Mouse (Mus musculus) forebrain, embryonic 16.5 days (tissue): ENCODE results near the gene Nt5c1a. TPM values are rescaled to one million over a fixed set of nuclear protein-coding genes. Genes with fewer than 3 reads are reported as not detected.
"Not testable (repeated sequence)": the region's sequence is repeated elsewhere in the genome, so short reads cannot be mapped to it uniquely, and the experiment has no call there.

Source experiments
- ATAC-seq: fragments of 200-750 bp; cut with Nextera tagmentation; 2 replicates; pipeline ENCODE4 v1.8.0; 2017; ENCODE audit warnings: mild to moderate bottlenecking, moderate library complexity
- H3K27ac ChIP-seq: fragments of 300-500 bp; sonication (generic); 2 replicates; pipeline ENCODE4 v1.5.1; 2014; ENCODE audit warnings: low read length, control low read depth
- H3K27me3 ChIP-seq: fragments of 300-500 bp; sonication (generic); replicated peaks from 2 replicates; pipeline ENCODE4 v1.6.1; 2014; ENCODE audit warnings: low read length; ENCODE audit not compliant: control insufficient read depth, insufficient read depth
- H3K36me3 ChIP-seq: fragments of 300-500 bp; sonication (generic); 2 replicates; pipeline ENCODE4 v1.6.1; 2014; ENCODE audit not compliant: control insufficient read depth, insufficient read depth
- H3K4me1 ChIP-seq: fragments of 300-500 bp; sonication (generic); replicated peaks from 2 replicates; pipeline ENCODE4 v1.6.1; 2014; ENCODE audit warnings: low read length; ENCODE audit not compliant: control insufficient read depth, insufficient read depth
- H3K4me2 ChIP-seq: fragments of 300-500 bp; sonication (generic); 2 replicates; pipeline ENCODE4 v1.6.1; 2014; ENCODE audit warnings: mild to moderate bottlenecking, low read length, control low read depth
- H3K4me3 ChIP-seq: fragments of 300-500 bp; sonication (generic); replicated peaks from 2 replicates; pipeline ENCODE4 v1.5.1; 2014; ENCODE audit warnings: mild to moderate bottlenecking, low read length, control low read depth
- H3K9ac ChIP-seq: fragments of 300-500 bp; sonication (generic); replicated peaks from 2 replicates; pipeline ENCODE4 v1.6.1; 2014; ENCODE audit warnings: low read depth, low read length, control low read depth
- H3K9me3 ChIP-seq: fragments of 300-500 bp; sonication (generic); 2 replicates; pipeline ENCODE4 v1.6.1; 2016; ENCODE audit warnings: low read length; ENCODE audit not compliant: control insufficient read depth
- WGBS: fragments of 180-500 bp; shearing (Covaris S2); extraction: QIAGEN DNeasy Blood & Tissue Kit; methylation state at CpG from one replicate; pipeline ENCODE4 v1.1.7; 2014; 5-methylcytosine and 5-hydroxymethylcytosine counted together
- polyA plus RNA-seq: library from polyadenylated mRNA; unstranded; fragments of >200 nt; fragmentation: Nextera tagmentation; extraction: Ambion mirVana; gene quantifications from 2 replicates; pipeline ENCODE4 v1.2.1, GENCODE M21; 2015

Nt5c1a gene
- not detected in 2 replicates for polyA plus RNA-seq

- 2% methylated on average over 54 of the region's 58 CpGs for WGBS
- H3K4me1 ChIP-seq: peaks cover 12% of the 10 kb centered on the region
- peak within 1 kb of the TSS; percentile 39 for H3K4me3 ChIP-seq
- H3K27ac ChIP-seq: no peak within 1 kb of the TSS
- no peaks in the 10 kb centered on the region for H3K36me3 ChIP-seq
- H3K9me3 ChIP-seq: no peaks in the 10 kb centered on the region
- peak within 1 kb of the TSS; percentile 73 for H3K4me2 ChIP-seq
- peak within 1 kb of the TSS; percentile 43 for H3K9ac ChIP-seq
- H3K27me3 ChIP-seq: peaks cover 14% of the 10 kb centered on the region
- peak; percentile 47 for ATAC-seq
Measured at GRCm38 (mm10) chr4:123201186-123202093, at the start of gene Nt5c1a. TSS of gene Nt5c1a (plus strand) at chr4:123201504.

DNA sequence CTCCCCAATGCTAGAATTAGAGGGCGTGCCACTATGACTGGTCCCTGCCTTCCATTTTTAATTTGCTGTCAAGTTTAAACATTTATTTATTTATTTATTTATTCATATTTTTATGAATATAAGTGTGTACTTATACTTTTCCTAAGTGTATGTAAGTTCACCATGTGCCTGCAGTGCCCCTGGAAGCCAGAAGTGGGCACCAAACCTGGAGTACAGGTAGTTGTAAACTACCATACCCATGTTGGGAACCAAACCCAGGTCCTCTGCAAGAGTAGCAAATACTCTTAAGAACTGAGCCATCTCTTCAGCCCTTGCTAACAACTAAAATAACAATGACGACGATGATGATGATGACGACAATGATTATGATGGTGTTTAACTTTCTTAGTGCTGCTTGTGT, 49.3 kb upstream of the Nt5c1a start:
- H3K27ac ChIP-seq: no peak overlapping the region
- H3K36me3 ChIP-seq: no peaks in the 10 kb centered on the region
- no peak for ATAC-seq
- peaks cover 2% of the 10 kb centered on the region; the same call in 1 of the 2 replicates for H3K27me3 ChIP-seq
- 82% methylated on average over 4 of the region's 4 CpGs for WGBS
- H3K4me3 ChIP-seq: no peak overlapping the region
- no peaks in the 10 kb centered on the region for H3K4me1 ChIP-seq
- no peak overlapping the region for H3K4me2 ChIP-seq
- no peak overlapping the region for H3K9ac ChIP-seq
- no peaks in the 10 kb centered on the region for H3K9me3 ChIP-seq

DNA sequence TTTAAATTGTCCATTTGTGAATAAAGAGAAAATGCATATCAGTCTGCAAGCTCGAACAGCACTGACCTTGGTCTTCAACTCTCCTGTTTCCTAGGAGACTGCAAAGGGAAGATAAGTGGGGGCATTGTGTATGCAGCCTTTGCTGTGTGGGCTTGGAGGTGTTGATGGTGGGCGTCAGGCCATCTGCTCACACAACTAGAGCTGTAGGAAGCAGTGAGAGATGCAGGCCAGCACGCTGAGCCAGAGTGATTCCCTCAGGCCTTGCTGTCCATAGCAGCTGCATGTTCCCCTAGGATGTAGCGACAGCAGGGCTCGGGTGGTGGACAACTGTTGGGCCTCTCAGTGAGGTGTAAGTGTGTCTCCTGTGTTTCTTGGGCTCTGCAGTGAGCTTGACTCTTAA, 48.3 kb upstream of the Nt5c1a start:
- ATAC-seq: no peak
- Histone ChIP-seq H3K27me3 (peaks cover 2% of the 10 kb centered on the region; the same call in 1 of the 2 replicates), H3K36me3 (no peaks in the 10 kb centered on the region), H3K9me3 (no peaks in the 10 kb centered on the region), H3K27ac (no peak overlapping the region), H3K4me2 (no peak overlapping the region), H3K9ac (no peak overlapping the region), H3K4me3 (no peak overlapping the region), H3K4me1 (no peaks in the 10 kb centered on the region)
- 49% methylated on average over 5 of the region's 5 CpGs for WGBS

- H3K9me3 ChIP-seq: no peaks in the 10 kb centered on the region
- peaks cover 2% of the 10 kb centered on the region; the same call in 1 of the 2 replicates for H3K27me3 ChIP-seq
- no peaks in the 10 kb centered on the region for H3K36me3 ChIP-seq
- H3K4me3 ChIP-seq: no peak overlapping the region
- 20% methylated on average over 4 of the region's 4 CpGs for WGBS
- no peak overlapping the region for H3K4me2 ChIP-seq
- H3K27ac ChIP-seq: no peak overlapping the region
- no peak overlapping the region for H3K9ac ChIP-seq
- ATAC-seq: no peak
- no peaks in the 10 kb centered on the region for H3K4me1 ChIP-seq
Measured at GRCm38 (mm10) chr4:123155004-123155403, 46.3 kb upstream of the Nt5c1a start.

GRCm38 (mm10) chr4:123155427-123155826, 45.9 kb upstream of the Nt5c1a start:
- no peaks in the 10 kb centered on the region for H3K4me1 ChIP-seq
- WGBS: 72% methylated on average over 2 of the region's 2 CpGs
- no peak overlapping the region for H3K4me3 ChIP-seq
- H3K27ac ChIP-seq: no peak overlapping the region
- no peak overlapping the region for H3K4me2 ChIP-seq
- no peaks in the 10 kb centered on the region for H3K36me3 ChIP-seq
- no peak overlapping the region for H3K9ac ChIP-seq
- H3K9me3 ChIP-seq: no peaks in the 10 kb centered on the region
- no peak for ATAC-seq
- peaks cover 2% of the 10 kb centered on the region; the same call in 1 of the 2 replicates for H3K27me3 ChIP-seq

DNA sequence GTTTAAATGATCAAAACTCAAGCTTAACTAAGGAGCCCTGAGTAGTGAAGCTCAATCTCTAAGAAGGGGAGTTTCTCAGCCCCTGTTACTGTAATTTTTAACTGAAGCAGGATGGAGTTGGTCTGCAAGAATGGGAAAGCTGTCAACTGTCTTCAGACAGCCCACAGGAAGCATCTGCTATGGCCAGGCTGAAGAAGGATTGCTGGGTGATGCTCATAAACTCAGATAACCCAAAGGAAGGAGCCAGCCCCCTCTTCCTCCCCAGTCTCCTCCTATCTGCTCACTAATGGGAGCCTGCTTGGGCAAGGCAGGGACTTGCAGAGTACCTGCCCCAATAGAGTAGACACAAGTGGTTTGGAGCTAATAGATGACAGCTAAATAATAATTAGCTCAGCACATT, 45.5 kb upstream of the Nt5c1a start:
- H3K9me3 ChIP-seq: no peaks in the 10 kb centered on the region
- ATAC-seq: no peak
- H3K27me3 ChIP-seq: peaks cover 2% of the 10 kb centered on the region; the same call in 1 of the 2 replicates
- H3K27ac ChIP-seq: no peak overlapping the region
- H3K36me3 ChIP-seq: no peaks in the 10 kb centered on the region
- H3K4me2 ChIP-seq: no peak overlapping the region
- no peak overlapping the region for H3K9ac ChIP-seq
- H3K4me3 ChIP-seq: no peak overlapping the region
- no peaks in the 10 kb centered on the region for H3K4me1 ChIP-seq

DNA sequence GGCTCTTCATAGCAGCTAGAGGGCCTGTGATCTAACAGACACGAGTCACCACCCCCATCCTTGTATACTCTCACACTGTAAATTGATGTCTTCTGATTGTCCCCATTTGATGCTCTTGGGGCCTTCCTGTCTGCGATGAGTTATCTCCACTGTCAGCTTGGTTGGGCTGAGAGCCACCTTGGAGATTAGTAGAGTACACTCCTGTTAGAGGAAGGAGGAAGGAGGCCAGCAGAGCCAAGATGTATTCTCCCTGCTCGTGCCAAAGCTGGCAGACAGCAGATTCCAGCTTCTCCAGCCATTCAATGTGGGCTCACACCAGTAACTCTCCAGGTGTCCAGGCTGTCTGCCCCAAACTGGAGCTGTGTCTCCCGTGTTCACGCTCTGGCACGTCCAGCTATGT, 40.7 kb upstream of the Nt5c1a start:
- WGBS: 83% methylated on average over 6 of the region's 6 CpGs
- no peak overlapping the region for H3K9ac ChIP-seq
- no peak for ATAC-seq
- no peak overlapping the region for H3K27ac ChIP-seq
- H3K4me3 ChIP-seq: no peak overlapping the region
- H3K9me3 ChIP-seq: no peaks in the 10 kb centered on the region
- H3K36me3 ChIP-seq: no peaks in the 10 kb centered on the region
- peaks cover 7% of the 10 kb centered on the region; the same call in 1 of the 2 replicates for H3K4me1 ChIP-seq
- H3K4me2 ChIP-seq: no peak overlapping the region
- 0 out of 2 replicates have a peak, but pooled peaks cover 3% of the 10 kb centered on the region for H3K27me3 ChIP-seq

DNA sequence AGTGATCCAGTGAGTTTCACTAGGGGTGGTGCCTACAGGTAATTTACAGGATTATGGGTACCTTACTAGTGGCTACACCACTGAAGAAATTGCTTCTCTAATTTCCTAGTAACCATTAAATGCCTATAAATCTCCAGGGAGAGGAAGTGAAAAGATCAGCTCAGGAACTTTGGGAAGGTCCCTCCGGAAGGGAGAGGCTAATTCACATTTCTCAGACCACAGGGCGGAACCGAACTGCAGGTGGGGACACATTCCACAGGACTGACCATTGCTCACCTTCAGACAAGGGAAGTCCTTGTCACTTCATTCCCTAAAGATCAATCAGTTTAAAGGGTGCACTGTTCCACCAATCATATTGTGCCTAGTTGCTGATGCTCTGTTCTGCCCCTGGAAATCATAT, 40.1 kb upstream of the Nt5c1a start:
- WGBS: 92% methylated on average over 3 of the region's 3 CpGs
- H3K27me3 ChIP-seq, H3K9ac ChIP-seq, H3K36me3 ChIP-seq, ATAC-seq, H3K4me1 ChIP-seq, H3K4me2 ChIP-seq, H3K4me3 ChIP-seq, H3K9me3 ChIP-seq, H3K27ac ChIP-seq: not testable (repeated sequence)

DNA sequence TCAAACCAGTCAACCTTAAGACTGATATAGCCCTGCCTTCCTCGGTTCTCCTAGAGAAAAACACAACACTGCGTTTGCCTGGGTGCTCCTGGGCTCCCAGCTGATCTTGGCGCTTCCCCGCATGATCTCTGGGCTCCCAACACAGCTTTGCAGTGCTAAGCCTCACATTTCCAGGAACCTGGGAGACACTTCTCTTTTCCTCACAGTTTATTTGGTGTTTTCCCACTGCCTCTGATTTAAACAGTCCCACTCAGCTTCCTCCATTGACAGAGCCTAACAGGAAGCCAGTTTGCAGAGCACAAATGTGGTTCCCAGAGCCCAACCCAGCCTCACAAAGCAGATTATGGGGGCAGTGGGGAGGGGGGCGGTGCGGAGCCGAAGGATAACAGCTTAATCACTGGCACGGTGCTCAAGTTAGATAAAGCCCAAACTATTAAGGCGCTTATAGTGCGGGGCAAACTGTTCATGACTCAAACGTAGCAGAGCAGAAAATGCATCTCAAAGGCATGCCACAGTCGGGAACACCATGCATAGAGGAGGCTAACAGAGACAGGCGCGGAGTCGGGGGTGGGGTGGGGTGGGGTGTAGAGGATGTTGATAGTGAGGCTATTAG, 38.9 kb upstream of the Nt5c1a start:
- no peak overlapping the region for H3K9ac ChIP-seq
- no peak for ATAC-seq
- WGBS: 7% methylated on average over 15 of the region's 15 CpGs

More for the DNA sequence above, 38.9 kb upstream of the Nt5c1a start:
- Histone ChIP-seq H3K27me3 (0 out of 2 replicates have a peak, but pooled peaks cover 3% of the 10 kb centered on the region), H3K4me2 (peak overlapping the region; percentile 20), H3K36me3 (no peaks in the 10 kb centered on the region), H3K4me3 (no peak overlapping the region), H3K27ac (no peak overlapping the region), H3K9me3 (no peaks in the 10 kb centered on the region), H3K4me1 (peaks cover 7% of the 10 kb centered on the region; the same call in 1 of the 2 replicates)
